Mouse (Mus musculus) gastrocnemius, adult 8-10 months (tissue): ENCODE data around the gene Eif2b3. TPM values are rescaled to one million over a fixed set of nuclear protein-coding genes. Genes with fewer than 3 reads are reported as not detected.

Source experiments
- DNase-seq, 2 experiments: peaks; one replicate each; pipeline ENCODE4 v3.0.0; 2022; ENCODE audit warnings: low spot score in 2 of 2
- total RNA-seq, 4 experiments: library from RNA; stranded (reverse); gene quantifications; 2 replicates each; pipeline ENCODE4 v1.2.4; 2022

The Eif2b3 gene
- total RNA-seq, 4 experiments from 2014 or later: 18.3 to 24.1 (median 22.3) TPM

- DNase-seq: no peak
These were observed 103.0 kb downstream of the Eif2b3 start for GRCm38 (mm10) chr4:117122209-117122608.

- DNase-seq: no peak
These were observed 104.5 kb downstream of the Eif2b3 start for GRCm38 (mm10) chr4:117123546-117124217.

DNA sequence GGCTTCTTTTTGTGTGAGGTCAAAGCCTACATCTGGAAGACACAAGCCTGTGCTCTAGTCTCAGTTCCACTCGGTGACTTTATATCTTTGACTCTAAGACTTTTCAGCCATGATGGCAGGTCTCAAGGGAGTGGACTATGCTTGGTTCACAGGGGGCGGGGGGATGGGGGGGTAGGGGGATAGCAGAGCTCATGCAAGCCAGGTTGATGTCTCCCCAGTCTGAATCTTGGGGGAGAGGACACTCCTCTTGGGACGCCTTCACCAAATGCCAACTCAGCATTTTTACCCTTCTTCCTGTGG is 105.0 kb downstream of the Eif2b3 start:
- no peak for DNase-seq

- DNase-seq: no peak
These were observed 105.5 kb downstream of the Eif2b3 start for GRCm38 (mm10) chr4:117124518-117125347.

- DNase-seq: peak; percentile 65 to 74
These were observed 106.2 kb downstream of the Eif2b3 start, which contains the start of gene Btbd19 for GRCm38 (mm10) chr4:117125348-117125909. Btbd19 (minus strand) TSS chr4:117125725.

GRCm38 (mm10) chr4:117125910-117126674 is 106.9 kb downstream of the Eif2b3 start:
- peak; percentile 75 to 79 for DNase-seq

DNA sequence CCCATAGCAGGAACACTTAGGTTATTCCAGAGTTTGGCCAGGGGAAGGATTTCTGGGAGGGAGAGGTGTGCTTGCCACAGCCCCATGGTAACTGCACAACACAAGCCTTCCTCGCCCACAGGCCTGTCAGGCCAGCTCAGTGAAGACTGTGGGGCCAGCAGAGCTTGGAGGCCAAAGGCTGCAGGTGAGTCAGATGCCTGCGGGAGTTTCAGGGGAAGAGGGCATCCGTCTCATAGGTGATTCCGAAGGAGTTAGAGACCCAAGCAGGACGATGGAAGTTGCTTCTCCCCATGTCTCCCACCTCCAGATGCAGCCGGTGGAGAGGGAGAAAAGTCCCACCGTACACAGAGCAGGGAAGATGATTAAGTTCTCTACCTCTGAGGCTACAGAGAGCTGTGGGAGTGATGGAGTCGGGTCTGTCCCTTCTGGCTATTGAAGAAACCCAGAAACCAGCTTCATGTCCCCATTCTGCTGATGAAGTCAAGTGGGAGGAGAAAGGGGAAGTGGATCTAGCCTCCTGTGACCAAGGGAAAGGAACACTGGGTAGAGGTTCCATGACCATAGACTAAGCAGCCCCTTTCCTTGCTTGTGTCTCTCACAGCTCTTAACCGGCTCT is 107.6 kb downstream of the Eif2b3 start, which contains the start of gene Tctex1d4:
Gene Tctex1d4 (plus strand): TSS at position 120 of the 616 bp plus-strand sequence.
- DNase-seq: no peak

DNA sequence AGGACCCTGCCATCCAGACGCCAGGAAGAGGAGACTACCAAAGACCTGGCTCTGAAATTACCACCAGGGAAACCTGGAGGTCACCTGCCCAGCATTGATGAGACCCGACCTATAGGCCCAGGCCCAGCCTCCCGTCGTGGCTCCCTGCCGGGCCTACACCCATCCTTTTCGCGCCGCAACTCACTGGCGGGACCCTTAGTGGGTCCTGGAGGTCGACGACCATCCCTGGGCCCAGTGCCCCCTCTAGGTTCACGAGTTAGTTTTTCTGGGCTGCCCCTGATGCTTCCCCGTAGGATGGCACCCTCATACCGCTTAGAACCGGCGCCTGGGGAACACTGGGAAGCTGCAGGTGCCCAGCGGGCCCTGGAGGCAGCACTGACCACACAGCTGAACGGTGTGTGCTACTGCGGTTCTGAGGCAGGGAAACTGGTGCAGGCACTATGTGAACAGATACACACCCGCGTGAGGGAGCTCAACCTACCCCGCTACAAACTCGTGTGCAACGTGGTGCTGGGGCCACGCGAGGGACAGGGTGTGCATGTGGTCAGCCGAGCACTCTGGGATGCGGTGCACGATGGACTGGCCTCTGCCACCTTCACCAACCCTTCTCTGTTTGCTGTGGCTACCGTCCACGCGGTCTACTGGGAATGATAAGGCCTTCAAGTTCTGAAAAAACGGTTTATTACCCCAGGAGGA is 108.9 kb downstream of the Eif2b3 start:
- DNase-seq: no peak

GRCm38 (mm10) chr4:117130790-117131189 is 111.6 kb downstream of the Eif2b3 start:
- no peak for DNase-seq

GRCm38 (mm10) chr4:117131198-117131597 is 112.0 kb downstream of the Eif2b3 start:
- DNase-seq: no peak

DNA sequence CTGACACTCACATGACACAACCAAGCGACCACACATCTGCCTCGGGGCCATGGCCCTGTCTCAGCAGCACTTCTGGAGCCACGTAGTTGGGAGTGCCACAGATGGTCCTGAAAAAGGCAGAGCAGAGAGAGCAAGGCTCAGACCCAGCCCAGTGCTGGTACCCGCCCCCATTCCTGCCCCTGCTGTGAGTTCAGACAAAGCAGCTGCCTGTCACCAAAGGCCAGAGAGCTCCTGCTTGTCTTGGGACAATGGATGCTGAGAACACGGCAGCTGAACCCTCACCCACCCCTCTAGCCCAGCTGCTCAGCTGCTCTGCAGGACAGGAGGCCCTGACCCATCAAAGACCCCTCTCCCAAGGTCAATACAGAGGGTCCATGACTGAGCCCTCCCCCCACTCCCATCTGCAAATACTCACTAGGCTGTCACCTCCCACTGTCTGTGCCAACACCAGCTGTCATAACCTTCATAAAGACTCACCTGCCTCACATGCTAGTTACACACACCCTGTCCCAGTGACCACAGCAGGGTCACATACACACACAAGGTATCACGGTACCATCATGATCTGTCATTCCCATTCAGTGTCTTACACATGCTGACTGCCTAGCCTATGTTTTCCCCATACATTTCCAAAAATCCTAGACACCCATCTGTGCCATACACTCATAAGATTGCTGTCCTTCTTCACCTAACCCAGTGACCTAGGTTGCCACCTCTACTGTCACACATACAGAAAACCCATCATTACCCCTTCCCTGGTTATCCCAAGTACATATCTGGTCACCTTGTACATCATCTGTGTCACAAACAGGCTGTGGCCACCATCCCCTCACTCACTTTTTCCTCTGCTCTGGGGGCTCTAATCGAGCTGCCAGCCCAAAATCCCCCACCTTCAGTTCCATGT is 112.9 kb downstream of the Eif2b3 start:
- no peak for DNase-seq

DNA sequence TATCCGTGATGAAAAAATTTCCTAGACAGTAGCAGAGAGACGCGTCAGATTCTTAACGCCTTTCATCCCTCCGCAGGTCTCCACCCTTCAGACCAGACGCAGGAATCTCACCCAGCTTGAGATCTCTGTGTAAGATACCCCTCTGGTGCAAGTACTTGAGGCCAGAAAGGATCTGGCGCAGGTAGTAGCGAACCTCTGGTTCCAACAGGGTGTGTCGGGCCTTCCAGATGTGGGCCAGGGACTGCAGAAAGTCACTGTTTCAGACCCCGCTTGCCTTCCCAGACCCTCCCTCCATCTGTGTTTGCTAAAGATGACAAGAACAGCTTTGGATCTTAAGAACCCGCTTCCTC is 113.6 kb downstream of the Eif2b3 start:
- no peak for DNase-seq

- DNase-seq: no peak
These were observed 114.2 kb downstream of the Eif2b3 start for GRCm38 (mm10) chr4:117133366-117133796.

GRCm38 (mm10) chr4:117133817-117134600 is 114.8 kb downstream of the Eif2b3 start, which contains the start of gene Plk3:
Plk3 (minus strand) TSS chr4:117133963.
- peak; percentile 94 to 95 for DNase-seq

GRCm38 (mm10) chr4:117134601-117134995 is 115.4 kb downstream of the Eif2b3 start:
- no peak for DNase-seq

DNA sequence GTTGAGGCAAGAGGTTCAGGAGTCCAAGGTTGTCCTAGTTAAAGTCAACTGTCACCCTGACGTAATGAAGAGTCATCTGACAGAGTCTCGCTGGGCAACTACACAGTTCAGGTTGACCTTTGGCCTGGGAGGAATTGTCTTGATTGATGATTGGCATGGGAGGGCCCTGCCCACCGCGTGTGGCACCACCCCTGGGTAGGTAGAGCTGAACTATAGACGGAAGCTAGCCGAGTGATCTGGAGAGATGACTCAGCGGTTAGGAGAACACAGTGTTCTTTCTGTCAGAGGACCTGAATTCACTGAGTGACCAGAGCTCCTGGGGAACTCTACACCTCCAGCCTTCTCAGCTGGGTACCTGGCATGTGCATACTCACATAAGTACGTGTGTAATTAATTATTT is 116.8 kb downstream of the Eif2b3 start:
- no peak for DNase-seq
